Mouse (Mus musculus) urinary bladder, postnatal 4 days (tissue): Measurements from ENCODE around the gene Scamp1.

Experiments
- DNase-seq, 2 experiments: peaks; one replicate each; pipeline ENCODE4 v3.0.0; 2021 to 2022; ENCODE audit warnings: low spot score in 2 of 2

The Scamp1 gene

DNA sequence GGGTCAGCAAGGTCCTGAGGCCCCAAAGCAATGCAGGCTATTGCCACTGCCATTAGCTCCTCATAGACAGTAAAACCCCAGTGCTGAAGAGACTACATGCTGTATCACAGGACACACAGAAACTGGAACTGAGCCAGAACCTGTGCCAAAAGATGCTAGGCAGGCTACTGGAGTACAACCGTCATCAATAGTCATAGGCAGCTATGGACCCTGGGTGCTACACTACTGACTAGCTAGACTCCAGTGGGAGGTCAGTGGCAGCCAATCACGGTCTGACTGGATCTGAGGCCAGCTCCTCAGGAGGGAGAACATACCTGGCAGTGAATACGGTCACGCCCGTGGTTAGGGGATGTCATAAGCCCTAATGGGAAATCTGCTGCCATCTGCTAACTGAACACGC lies 14.4 kb downstream of the Scamp1 start:
- DNase-seq = no peak

DNA sequence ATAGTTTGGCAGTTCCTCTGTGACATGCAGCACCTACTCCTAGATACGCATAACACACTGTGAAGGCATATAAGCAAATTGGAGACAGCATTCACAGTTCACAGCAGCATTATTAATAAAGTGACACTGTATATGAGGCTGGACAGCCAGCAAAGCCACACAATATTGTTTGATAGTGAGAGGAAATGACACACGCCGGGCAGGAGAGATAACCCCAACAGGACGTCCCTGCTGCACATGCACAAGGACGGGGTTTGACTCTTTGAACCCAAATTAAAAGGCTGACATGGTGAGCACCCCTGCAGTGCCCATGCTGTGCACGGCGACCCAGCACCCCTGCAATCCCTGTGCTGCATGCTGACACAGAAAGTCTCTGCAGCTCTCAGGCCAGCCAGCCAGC lies 17.5 kb downstream of the Scamp1 start:
- DNase-seq = no peak

DNA sequence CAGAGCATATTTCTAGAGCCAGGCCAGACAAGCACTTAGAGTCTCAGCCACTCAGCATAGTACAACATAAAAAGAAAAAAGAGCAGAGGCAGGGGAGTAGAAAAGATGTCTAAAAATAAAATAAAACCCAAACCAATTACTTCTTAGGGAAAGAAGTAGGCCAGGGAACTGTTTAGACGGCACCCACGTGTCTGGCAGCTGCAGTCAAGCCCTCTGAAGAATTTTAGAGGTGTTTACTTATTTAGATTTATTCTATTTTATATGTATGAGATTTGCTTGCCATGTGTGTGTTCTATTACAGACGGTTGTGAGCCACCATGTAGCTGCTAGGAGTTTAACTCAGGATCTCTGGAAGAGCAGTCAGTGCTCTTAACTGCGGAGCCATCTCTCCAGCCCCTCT lies 18.5 kb downstream of the Scamp1 start:
- DNase-seq = no peak

DNA sequence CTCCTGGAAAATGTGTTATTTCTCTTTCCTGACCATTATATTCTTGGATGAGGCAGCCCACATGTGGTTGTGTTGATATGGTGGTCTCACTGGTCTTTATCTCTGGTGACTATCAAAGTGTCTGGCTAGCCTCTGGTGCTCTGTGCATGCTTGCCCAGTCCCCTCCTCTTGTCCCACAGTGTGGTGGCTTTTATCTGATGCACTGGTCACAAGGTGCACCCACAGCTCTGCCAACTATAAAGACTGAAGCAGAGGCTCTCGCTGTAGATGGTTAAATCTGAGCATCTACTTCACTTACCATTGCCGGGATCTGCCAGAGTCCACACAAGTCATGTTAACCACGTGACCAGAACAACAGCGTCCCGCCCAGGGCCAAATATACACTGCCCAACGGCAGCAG lies 19.1 kb downstream of the Scamp1 start:
- DNase-seq = no peak

DNA sequence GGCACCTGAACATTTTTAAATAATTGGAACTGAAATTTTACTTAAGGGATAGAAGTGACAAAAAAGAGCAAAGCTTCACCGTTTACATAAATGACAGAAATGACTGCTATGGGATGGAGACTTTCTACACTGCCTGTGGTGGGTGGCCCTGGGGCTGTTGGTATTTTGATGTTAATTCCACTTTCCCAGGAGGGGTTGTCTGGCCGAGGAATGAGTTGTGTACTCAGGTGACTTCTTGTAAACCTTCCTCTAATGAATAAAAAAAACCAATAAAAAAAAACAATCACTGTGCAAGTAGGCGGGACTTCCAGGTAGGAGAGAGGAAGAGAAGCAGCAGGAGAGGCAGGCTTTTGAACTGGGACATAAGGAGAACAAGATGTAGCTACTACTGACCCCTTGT lies 20.4 kb downstream of the Scamp1 start:
- no peak for DNase-seq

DNA sequence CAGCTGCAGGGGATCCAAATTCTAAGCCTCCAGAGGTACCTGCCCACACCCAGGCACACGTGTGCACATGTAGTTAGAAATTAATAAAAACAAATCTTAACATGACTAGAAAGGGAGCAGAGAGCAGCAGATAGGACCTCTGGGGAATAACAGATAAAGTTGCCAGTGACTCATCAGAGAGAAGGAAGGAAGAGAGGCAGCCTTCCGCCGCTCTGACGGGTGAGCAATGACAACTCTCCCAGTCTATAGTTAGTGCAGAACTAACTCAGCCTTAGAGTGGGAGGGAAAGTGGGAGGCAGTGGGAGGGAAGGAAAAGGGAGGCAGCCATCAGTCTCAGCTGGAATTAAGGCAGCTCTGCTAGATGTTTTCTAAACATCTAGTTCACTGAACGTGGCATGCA lies 21.7 kb downstream of the Scamp1 start:
- no peak for DNase-seq

DNA sequence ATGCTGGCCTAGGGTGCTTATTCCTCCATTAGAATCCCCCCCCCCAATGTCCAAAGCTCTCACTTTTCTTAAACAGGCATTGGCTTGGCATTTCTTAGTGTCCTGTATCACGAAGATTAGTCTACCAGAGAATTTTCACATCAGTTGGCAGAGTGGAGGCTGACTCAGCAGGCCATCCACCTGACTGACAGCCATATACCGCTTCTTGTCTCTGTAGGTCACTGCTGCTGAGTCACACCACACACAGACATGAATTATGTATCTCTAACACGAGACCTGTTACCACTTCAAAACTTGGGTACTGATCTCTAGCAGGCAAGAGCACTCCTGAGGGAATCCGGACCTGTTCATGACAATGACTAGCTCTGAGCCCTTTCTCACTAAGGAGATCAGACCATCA lies 23.1 kb downstream of the Scamp1 start:
- no peak for DNase-seq

DNA sequence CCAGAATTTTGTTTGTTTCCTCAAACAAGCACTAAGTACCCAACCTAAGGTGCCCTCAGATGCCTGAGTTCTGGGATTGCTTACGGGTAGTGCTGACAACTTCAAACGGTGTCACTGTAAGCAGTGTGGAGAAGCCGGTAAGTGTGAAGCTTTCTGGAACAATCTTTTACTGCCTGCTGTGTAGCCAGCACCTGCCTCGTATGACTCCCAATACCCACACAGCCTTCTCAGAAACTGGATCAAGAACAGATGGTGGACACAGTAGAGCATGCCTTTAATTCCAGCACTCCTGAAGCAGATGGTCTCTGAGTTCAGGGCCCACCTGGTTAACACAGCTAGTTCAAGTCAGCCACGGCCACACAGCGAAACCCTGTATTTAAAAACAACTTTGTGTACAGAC lies 24.0 kb downstream of the Scamp1 start:
- no peak for DNase-seq

DNA sequence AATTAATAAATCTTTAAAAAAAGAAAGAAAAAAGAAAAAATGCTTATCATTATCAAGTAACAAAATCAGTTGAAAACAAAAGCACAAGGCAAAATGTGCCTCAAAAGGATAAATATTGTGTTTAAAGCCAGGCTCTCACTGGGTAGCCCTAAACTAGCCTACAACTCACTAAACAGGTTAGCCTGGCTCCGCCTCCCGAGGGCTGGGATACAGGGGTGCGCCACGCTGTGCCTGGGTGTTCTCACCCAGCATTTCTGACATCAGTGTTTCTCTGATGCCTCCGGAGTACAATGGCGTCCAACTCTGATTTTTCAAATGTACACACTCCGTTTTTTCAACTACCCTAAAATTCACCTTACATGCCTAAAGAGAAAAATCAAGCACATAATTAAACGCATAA lies 24.7 kb downstream of the Scamp1 start:
- DNase-seq = no peak

DNA sequence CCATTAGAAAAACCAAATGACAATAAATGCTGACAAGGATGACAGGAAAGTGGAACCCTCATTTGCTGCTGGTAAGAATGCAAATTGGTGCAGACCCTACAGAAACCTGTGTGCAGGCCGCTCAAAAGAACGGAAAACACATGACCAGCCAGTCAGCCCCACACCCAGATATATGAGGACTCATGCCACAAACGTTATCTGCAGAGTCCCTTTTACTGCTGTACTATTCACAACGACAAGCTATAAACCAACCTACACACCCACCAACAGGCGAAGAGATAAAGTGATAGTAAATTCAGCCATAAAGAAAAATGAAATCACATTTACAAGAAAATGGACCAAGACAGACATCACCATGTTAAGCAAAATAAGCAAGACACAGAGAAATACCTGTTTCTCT lies 26.4 kb downstream of the Scamp1 start:
- no peak for DNase-seq

DNA sequence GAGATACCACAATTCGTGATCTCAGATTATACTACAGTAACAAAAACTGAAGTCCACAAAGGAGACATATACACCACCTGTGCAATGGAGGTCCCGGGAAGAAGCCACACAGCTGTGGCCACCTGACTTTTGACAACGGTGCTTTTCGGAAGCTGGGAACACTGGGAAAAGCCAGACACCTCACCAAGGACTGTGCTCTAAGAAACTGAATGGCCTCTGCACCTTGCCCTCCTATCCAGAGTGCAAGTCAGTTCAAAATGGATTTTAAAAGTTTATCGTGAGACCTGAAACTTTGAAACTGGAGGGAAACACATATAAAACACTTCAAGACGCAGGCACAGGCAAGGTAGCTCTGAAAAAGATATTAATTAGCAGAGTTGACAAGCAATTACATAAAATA lies 27.1 kb downstream of the Scamp1 start:
- no peak for DNase-seq

DNA sequence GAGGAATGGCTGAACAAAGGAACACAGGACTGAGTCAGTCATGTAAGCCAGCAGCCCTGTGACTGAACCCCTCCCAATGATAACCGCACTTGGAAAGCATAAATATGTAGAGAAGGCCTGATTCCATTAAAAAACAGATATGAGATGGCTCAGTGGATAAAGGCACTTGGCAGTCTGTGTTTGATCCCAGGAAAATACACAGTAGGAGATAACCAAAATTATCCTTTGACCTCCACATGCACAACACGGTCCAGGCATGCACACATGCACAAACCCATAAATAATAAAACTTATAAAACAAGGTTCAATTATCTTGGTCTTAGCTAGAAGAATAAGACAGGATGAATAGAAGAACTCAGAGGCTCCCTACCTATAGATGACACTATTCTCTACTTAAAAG lies 27.9 kb downstream of the Scamp1 start:
- DNase-seq = no peak

DNA sequence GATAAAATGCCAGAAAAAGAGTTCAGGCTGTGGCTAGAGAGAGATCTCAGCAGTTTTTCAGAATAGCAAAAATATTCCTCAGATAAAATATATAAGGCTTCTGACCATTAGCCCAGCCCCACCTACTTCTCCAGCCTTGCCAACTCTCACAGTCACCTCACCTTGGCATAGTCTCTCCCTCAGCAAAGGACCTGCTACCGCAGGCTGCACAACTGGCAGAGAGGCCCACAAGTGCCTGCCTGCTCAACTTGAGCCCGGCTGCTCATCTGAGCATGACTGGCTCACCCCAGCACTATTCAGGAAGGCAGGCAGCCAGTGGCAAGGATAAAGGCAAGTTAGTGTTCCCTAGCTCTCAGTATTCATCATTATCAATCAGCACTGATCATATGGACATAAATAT lies 30.5 kb downstream of the Scamp1 start:
- DNase-seq = no peak

DNA sequence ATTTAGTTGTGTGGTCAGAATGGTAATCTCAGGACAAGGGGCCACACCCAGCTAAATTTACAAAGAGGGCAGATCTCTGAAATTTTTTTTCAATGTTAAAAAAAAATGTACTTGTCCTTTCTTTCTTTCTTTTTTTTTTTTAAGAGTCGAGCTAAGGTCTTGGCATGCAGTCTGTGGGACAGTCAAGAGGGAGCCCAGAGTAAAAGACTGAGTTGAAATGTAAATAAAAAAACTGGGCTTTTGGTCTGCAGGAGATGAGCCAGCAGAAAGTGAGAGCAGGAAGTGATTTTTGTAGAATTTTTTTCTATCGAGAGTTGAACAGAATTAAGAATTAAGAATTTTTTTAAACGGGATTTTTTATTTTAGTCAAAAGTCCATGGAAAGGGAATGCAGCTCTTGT lies 31.4 kb downstream of the Scamp1 start:
- no peak for DNase-seq

DNA sequence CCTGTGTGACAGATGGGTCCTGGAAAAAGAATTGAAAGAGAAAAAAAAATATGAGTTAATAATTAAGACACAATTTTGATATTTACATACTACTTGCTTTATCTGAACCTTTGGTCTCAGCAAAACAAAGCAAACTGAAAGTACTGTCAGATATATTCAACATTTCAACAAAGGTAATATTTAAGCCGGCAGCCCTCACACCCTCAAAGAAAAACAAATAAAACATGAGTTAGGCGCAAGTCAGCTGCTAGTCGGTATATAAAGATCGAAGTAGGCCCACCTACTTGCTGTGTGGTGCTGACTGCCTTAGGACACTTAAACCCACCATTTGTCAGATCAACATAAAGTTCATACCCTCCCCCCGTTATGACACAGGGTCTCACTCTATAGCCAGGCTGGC lies 32.6 kb downstream of the Scamp1 start:
- DNase-seq = no peak

DNA sequence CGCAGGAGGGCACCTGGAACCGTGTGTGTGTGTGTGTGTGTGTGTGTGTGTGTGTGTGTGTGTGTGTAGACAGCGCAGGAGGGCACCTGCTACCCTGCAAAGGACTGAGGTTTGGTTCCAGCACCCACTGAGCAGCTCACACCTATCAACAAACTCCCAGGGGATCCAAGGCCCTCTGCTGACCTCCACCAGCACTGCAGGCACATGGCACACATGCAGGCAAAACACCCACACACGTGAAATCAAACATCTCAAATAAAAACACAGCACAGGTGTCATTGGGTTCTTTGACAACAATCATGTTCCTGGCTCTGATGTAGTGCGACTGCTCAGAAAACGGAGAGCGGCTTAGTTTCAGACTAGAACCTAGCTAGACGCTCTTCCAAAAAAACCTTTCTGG lies 34.9 kb downstream of the Scamp1 start:
- DNase-seq = no peak

DNA sequence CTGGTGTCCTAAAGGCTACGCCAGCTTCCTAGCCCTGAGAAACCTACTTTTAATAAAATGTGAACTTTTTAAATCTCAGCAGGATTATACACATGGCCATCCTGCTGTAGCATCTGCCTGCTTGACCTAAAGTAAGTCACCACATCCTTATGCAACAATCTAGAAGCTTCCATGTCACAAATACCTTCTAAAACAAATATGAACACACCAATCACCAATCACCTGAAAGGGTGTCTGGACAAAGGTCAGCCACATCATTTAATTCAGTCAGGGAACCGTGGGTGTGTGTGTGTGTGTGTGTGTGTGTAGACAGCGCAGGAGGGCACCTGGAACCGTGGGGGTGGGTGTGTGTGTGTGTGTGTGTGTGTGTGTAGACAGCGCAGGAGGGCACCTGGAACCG lies 35.5 kb downstream of the Scamp1 start:
- DNase-seq = no peak

DNA sequence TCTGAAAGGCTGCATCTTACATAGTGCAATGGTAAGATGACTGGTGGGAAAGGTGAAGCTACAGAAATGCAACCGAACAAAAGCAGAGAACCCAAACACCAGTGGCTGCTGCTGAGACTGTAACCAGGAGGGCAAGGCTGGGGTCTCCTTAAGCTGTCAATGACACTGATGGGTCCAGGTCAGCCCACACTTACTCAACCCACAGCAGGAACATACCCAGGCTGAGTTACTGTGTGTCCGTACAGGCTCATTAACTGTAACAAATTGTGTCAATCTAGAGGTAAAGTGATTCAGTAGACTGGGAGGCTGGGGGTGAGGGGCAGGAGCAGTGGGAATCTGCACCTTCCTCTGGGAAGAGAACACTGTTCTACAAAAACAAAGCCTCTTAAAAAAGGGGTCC lies 42.8 kb downstream of the Scamp1 start:
- peak in 1 of 2 experiments; percentile 47 for DNase-seq

DNA sequence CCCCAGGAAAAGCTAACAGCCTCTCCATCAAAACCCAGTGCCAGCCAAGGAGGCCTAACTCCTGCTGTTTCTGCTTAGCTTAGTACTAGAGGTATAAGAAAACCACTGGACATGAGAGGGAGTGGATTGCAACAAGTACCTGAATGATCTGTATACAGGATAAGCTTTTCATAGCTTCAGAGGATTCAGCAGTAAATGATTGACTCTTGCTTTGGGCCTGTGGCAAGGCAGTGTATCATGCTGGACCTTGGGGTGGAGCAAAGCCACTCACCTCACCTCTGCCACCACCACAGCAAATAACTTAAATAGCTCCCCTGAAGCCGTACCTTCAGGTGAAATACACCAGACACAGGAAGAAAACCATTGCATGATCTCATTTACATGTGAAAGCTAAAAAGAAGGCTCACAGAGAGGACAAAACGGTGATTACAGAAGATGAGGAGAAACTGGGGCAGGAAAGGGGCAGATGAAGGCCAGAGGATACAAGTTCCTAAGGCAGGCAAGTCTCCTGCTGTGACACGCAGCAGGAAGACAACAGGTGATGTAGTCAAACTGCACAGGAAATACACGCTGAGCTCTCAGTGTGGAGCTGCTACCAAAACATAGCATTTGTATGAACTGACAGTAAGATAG lies 43.6 kb downstream of the Scamp1 start:
- DNase-seq = no peak

DNA sequence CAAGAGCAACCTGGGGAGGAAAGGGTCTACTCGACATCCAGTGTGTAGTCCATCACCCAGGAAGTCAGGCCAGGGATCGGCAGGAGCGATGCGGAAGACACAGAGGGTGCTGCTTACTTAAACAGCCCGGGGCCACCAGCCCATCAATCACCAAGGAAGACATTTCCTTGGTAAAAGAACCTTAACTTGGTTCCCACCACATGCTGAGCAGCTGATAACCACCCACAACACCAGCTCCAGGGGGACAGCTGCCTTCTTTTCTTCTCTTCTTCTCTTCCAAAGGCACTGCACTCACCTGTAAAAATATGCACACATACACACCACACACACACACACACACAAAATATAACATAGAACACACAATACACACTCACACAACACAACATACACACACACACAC lies 44.8 kb downstream of the Scamp1 start:
- DNase-seq = peak in 1 of 2 experiments; percentile 49

DNA sequence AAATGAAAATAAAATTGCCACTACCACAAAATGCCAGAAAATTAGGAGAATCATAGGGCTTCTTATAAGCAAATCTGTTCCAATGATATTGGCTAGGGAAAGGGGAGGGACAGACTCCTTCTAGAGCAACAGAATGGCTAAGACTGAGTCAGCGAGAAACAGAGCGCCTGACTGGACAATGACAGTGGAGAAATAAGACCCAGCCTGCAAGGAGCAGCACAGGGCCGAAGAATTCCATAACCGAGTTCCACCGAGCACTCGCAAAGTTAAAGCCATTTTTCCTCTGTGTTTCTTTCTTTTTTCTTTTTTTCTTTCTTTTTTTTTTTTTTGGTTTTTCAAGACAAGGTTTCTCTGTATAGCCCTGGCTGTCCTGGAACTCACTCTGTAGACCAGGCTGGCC lies 45.5 kb downstream of the Scamp1 start:
- DNase-seq = peak in 1 of 2 experiments; percentile 55

DNA sequence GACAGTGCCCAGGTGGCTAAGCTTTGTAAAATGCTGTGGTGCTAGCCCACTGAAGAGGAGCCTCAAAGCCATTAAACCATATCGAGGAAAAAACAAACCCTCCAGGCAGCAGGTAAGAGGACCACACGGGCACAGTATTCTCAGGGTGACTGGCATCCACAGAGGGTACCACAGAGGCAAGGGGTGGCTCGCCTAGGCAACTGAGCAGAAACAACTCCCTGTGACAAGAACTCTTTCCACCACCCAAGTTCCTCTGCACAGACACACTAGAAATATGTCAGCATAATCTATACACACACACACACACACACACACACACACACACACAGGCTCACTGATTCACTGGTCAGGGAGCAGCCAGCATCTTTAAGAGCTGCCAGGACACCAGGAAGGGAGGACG lies 46.2 kb downstream of the Scamp1 start:
- peak in 1 of 2 experiments; percentile 25 for DNase-seq

DNA sequence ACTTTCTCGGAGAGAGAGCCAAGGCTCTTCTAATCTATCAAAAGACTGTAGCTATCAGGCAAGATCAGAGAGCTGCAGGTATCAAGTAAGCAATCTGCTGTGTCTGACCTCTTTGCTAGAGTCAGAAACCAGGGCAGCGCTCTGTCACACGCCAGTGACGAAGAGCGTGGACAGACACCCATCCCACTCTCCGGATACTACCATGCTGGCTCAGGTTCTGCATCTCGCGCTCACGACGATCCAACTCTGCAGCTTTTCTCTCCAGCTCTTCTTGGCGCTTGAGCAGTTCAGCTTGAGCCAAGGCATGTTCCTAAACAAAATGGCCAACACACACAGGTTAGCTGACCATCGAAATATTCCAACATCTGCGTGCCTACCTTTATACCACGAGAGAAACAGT lies 53.8 kb downstream of the Scamp1 start:
- peak in 1 of 2 experiments; percentile 51 for DNase-seq
